Comparison of ENCODE assay signal across 28 mouse cellular contexts in the genomic region with DNA sequence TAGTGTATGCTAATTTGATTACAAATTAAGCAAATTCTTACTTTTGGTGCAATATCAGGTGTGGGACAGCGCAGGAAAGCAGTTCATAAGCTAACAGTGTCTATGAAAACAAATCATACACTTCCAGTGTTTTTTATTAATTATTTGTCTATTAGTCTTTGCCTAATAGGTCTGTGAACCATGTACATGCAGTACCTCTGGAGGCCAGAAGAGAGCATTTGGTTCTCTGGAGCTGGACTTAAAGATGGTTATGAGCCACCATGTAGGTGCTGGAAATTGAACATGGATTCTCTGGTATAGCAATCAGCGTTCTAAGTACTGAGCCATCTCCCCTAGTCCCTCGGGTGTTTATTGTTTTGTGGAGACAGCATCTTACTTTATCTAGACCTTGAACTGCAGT.
A peak's percentile ranks its signal among the peaks of the same experiment; 100 is the strongest.
DNase-seq lines count a peak whose midpoint lies in the region; ATAC-seq and TF ChIP-seq lines count a peak whose summit lies in the region.
"Had no signal": no experiment of that assay in that cellular context is flagged by ENCODE, and none has a peak within 500 bp of the region (broad histone marks: within the 10 kb centered on the region; RNA-seq: fewer than 3 reads in every experiment).

No protein-coding gene starts in this region.

- H3K27ac ChIP-seq in kidney, postnatal 0 days: no peak overlapping the region
- H3K27ac ChIP-seq in lung, postnatal 0 days (ENCODE audit: low read length): no peak overlapping the region
- no peak overlapping the region for H3K27ac ChIP-seq in stomach, postnatal 0 days (replicated peaks)
- H3K27ac ChIP-seq: forebrain, embryonic 13.5 days; heart, embryonic 10.5 days; heart, embryonic 15.5 days; hindbrain, embryonic 13.5 days; liver, embryonic 13.5 days; neural tube, embryonic 15.5 days had no signal

- peak; percentile 40; the same call in 1 of the 2 replicates for TF ChIP-seq CTCF in kidney, postnatal 0 days (IDR thresholded peaks at IDR 0.05; ENCODE audit: low read depth)
- TF ChIP-seq CTCF in lung, postnatal 0 days (IDR thresholded peaks at IDR 0.05): peak; percentile 4; the same call in 1 of the 2 replicates
- TF ChIP-seq CTCF in stomach, postnatal 0 days (IDR thresholded peaks at IDR 0.05; ENCODE audit: low read depth): peak; percentile 37

- no peaks in the 10 kb centered on the region for H3K4me1 ChIP-seq in kidney, postnatal 0 days (replicated peaks; ENCODE audit: insufficient read depth, low read length)
- no peaks in the 10 kb centered on the region for H3K4me1 ChIP-seq in lung, postnatal 0 days (ENCODE audit: insufficient read depth, low read depth, low read length)
- H3K4me1 ChIP-seq in stomach, postnatal 0 days (replicated peaks; ENCODE audit: control insufficient read depth, insufficient read depth): no peaks in the 10 kb centered on the region
- H3K4me1 ChIP-seq: forebrain, embryonic 13.5 days; heart, embryonic 10.5 days; hindbrain, embryonic 13.5 days; liver, embryonic 13.5 days; megakaryocyte, embryonic 14.5 days; neural tube, embryonic 15.5 days had no signal

- intact Hi-C loops in left cerebral cortex, postnatal 36 days (cut with DNase I): no loop called here

- no peak for ATAC-seq in kidney, postnatal 0 days (replicated peaks; ENCODE audit: low FRiP score, low read depth)
- no peak for ATAC-seq in lung, postnatal 0 days
- no peak for ATAC-seq in stomach, postnatal 0 days (ENCODE audit: low FRiP score, low TSS enrichment)
- ATAC-seq: forebrain, embryonic 13.5 days had no signal

- no peak overlapping the region for H3K4me3 ChIP-seq in kidney, postnatal 0 days (replicated peaks; ENCODE audit: low read depth, low read length)
- no peak overlapping the region for H3K4me3 ChIP-seq in lung, postnatal 0 days (ENCODE audit: low read depth, low read length)
- H3K4me3 ChIP-seq in stomach, postnatal 0 days (ENCODE audit: low read depth, low read length): no peak overlapping the region
- H3K4me3 ChIP-seq: forebrain, embryonic 13.5 days; heart, embryonic 10.5 days; heart, embryonic 15.5 days; hindbrain, embryonic 13.5 days; liver, embryonic 13.5 days; megakaryocyte, embryonic 14.5 days; neural tube, embryonic 15.5 days had no signal

- no peak overlapping the region for H3K4me2 ChIP-seq in kidney, postnatal 0 days (ENCODE audit: low read length)
- no peak overlapping the region for H3K4me2 ChIP-seq in lung, postnatal 0 days (replicated peaks; ENCODE audit: low read depth, low read length)
- no peak overlapping the region for H3K4me2 ChIP-seq in stomach, postnatal 0 days (replicated peaks; ENCODE audit: low read depth)
- H3K4me2 ChIP-seq: forebrain, embryonic 13.5 days; heart, embryonic 15.5 days; hindbrain, embryonic 13.5 days; liver, embryonic 13.5 days; neural tube, embryonic 15.5 days had no signal

- no peaks in the 10 kb centered on the region for H3K9me3 ChIP-seq in kidney, postnatal 0 days (replicated peaks; ENCODE audit: low read length)
- no peaks in the 10 kb centered on the region for H3K9me3 ChIP-seq in lung, postnatal 0 days (ENCODE audit: low read length)
- no peaks in the 10 kb centered on the region for H3K9me3 ChIP-seq in stomach, postnatal 0 days (ENCODE audit: control insufficient read depth, low read length)
- H3K9me3 ChIP-seq: forebrain, embryonic 13.5 days; heart, embryonic 10.5 days; heart, embryonic 15.5 days; hindbrain, embryonic 13.5 days; liver, embryonic 13.5 days; megakaryocyte, embryonic 14.5 days; neural tube, embryonic 15.5 days had no signal

- no peak for TF ChIP-seq EP300 in lung, postnatal 0 days (IDR thresholded peaks at IDR 0.05)
- TF ChIP-seq EP300 in stomach, postnatal 0 days (optimal IDR thresholded peaks at IDR 0.05): no peak

- DNase-seq in kidney, postnatal 0 days (ENCODE audit: low spot score): no peak
- DNase-seq in kidney, adult 9 months: no peak
- DNase-seq in lung, postnatal 0 days (ENCODE audit: low spot score): peak; percentile 4
- no peak for DNase-seq in lung, postnatal 14 days
- DNase-seq in MEL-GATA-1-ER (ENCODE audit: extremely low read depth, low read depth): peak; percentile 11
- DNase-seq in stomach, postnatal 0 days (ENCODE audit: low spot score): no peak
- no peak for DNase-seq in left cerebral cortex, postnatal 36 days (ENCODE audit: low spot score in 2 of 2)
- DNase-seq: adrenal gland, postnatal 10 days; B cell, adult 2 months; cerebellum, adult 11 months; cerebellum, adult 9-10 months; cerebellum, postnatal 36 days; gastrocnemius, postnatal 14 days; kidney, adult 18-20 months; layer of hippocampus, adult 9-11 months; left cerebral cortex, postnatal 4 days; liver, embryonic 13.5 days; lung, adult 2 months; lung, postnatal 4 days; midbrain, embryonic 14.5 days; thymus, adult 2 months; thymus, postnatal 36 days had no signal

- no peak overlapping the region for H3K9ac ChIP-seq in kidney, postnatal 0 days (ENCODE audit: low read depth, low read length)
- H3K9ac ChIP-seq in lung, postnatal 0 days (replicated peaks; ENCODE audit: low read depth): no peak overlapping the region
- no peak overlapping the region for H3K9ac ChIP-seq in stomach, postnatal 0 days (ENCODE audit: low read length)
- H3K9ac ChIP-seq: forebrain, embryonic 13.5 days; heart, embryonic 15.5 days; hindbrain, embryonic 13.5 days; liver, embryonic 13.5 days; neural tube, embryonic 15.5 days had no signal

- WGBS in kidney, postnatal 0 days: 90% methylated on average over 3 of the region's 3 CpGs
- 82% methylated on average over 3 of the region's 3 CpGs for WGBS in lung, postnatal 0 days
- WGBS in stomach, postnatal 0 days: 90% methylated on average over 3 of the region's 3 CpGs

- H3K36me3 ChIP-seq in kidney, postnatal 0 days (ENCODE audit: insufficient read depth, low read length): no peaks in the 10 kb centered on the region
- H3K36me3 ChIP-seq in lung, postnatal 0 days (ENCODE audit: insufficient read depth, low read length): no peaks in the 10 kb centered on the region
- H3K36me3 ChIP-seq in stomach, postnatal 0 days (ENCODE audit: control insufficient read depth, insufficient read depth, low read length): no peaks in the 10 kb centered on the region
- H3K36me3 ChIP-seq: heart, embryonic 10.5 days; heart, embryonic 15.5 days; hindbrain, embryonic 13.5 days; liver, embryonic 13.5 days; neural tube, embryonic 15.5 days had no signal

- no peaks in the 10 kb centered on the region for H3K27me3 ChIP-seq in kidney, postnatal 0 days (ENCODE audit: insufficient read depth, low read length)
- no peaks in the 10 kb centered on the region for H3K27me3 ChIP-seq in lung, postnatal 0 days (replicated peaks; ENCODE audit: insufficient read depth, low read length)
- no peaks in the 10 kb centered on the region for H3K27me3 ChIP-seq in stomach, postnatal 0 days (ENCODE audit: control insufficient read depth, insufficient read depth, low read length)
- H3K27me3 ChIP-seq: forebrain, embryonic 13.5 days; heart, embryonic 15.5 days; hindbrain, embryonic 13.5 days; liver, embryonic 13.5 days; megakaryocyte, embryonic 14.5 days; neural tube, embryonic 15.5 days had no signal

Comparison
In these comparisons a context has a peak if more than half of its experiments do, and no peak if none do; other contexts are left out.
1. DNase-seq: peak in lung, postnatal 0 days (single experiment) and MEL-GATA-1-ER (single experiment); none in kidney, postnatal 0 days (single experiment), kidney, adult 9 months (single experiment), lung, postnatal 14 days (single experiment), stomach, postnatal 0 days (single experiment) and left cerebral cortex, postnatal 36 days (0 of 2).
2. Peak in every context shown above with its lines, with median percentiles within 50 percentile points of each other: CTCF ChIP-seq.